Mouse (Mus musculus) T-helper 2 cell (primary cell): Measurements from ENCODE around the gene Alg14.

Source experiments
- in situ Hi-C: fragments of 300-600 bp; cut with MboI, MseI; formaldehyde crosslinking; loops from one replicate; pipeline ENCODE4 v1.15.1; 2025; ENCODE audit warnings: high pct_unique_total_duplicates

Gene Alg14

DNA sequence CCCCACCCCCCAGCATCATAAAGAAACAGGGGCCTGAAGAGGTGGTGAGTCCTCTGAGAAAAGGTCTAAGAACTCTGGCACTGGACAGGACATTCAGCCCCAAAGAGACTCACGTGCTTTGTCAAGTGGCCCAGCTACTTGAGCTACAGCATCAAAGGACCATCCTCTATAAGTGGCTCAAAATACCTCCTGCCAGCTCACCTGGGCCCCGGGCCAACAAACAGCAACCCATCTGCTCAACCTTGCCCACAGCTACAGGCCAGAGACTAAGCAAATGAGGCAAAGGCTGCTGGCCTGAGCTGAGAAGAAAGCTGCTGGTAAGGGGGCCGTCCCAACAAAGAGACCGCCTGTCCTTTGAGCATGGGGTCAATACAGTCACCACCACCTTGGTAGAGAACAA lies 14.0 kb upstream of the Alg14 start:
- in situ Hi-C loops: loop anchor here (10.0 kb wide), 1 partner anchor 103 kb away; the partner anchor contains the start of gene Rwdd3

DNA sequence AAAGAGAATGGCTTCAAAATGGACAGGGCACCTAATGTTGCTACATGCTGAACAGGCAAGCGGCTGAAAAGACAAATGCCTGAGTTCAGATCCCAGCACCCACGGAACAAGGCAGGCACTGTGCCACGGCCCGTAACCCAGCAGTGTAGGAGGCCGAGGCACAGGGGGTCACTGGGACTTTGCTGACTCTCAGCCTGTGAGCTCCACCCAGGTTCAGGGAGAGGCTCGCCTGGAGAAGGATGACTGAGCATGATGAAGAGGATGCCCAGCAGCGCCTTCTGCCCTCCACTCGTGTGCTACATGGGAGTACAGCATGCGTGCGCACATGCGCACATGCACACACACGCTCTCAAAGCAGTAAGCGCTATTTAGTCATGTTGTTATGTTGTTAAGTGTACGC lies 11.9 kb upstream of the Alg14 start:
- in situ Hi-C loops: loop anchor here (10.0 kb wide), 1 partner anchor 105 kb away; the partner anchor contains the start of gene Rwdd3

DNA sequence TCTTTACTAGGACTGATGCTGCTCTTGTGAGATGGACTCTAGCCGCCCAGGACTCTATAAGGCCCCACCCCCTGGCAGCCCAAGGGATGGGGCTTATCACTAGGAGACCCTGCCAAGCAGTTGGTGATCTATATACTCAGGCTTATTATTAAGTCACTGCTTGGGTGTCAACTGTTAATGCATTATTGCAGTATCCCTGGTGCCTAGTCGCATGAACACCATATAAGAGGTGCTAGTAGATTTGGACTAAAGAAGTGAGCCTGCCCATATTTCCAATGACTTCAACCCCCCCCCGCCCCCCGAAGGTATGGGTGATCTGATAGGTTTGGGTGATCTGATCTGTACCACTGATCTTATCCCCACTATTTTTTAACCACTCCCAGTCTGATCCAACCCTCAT lies 8.6 kb upstream of the Alg14 start, which contains the start of gene Tmem56:
Gene Tmem56, minus strand, starts transcription at position 101 of the 400 bp plus-strand sequence.
- in situ Hi-C loops: no loop called here

DNA sequence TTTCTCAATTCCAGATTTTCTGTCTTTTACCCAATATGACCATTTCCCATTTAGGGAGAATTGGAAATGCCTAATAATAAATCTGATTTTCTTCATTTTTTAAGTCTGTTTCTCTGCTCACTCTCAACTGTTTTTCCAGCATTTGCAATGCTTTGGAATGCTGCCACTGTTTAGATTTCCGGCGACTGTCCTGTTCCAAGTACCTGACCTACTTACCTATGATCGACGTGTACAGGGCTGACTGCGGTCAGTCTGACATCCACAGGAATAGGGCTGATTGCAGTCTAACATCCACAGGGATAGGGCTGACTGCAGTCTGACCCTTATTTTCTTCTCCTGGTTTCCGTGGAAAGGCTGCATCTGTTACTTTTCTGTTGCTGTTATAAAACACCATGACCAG lies 6.4 kb upstream of the Alg14 start:
- in situ Hi-C loops: no loop called here

DNA sequence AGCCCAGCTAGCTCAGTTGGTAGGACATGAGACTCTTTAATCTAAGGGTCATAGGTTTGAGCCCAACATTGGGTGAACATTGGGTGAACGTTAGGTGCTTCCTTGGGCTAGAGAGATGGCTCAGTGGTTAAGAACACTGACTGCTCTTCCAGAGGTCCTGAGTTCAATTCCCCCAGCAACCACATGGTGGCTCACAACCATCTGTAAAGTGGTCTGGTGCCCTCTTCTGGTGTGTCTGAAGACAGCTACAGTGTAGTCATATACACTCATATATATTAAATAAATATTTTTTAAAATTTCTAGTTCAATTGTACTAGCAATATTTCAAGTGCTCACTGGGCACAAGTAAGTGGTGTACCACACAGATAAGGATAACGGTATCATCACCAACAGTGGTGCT lies 4.4 kb upstream of the Alg14 start:
- in situ Hi-C loops: no loop called here

DNA sequence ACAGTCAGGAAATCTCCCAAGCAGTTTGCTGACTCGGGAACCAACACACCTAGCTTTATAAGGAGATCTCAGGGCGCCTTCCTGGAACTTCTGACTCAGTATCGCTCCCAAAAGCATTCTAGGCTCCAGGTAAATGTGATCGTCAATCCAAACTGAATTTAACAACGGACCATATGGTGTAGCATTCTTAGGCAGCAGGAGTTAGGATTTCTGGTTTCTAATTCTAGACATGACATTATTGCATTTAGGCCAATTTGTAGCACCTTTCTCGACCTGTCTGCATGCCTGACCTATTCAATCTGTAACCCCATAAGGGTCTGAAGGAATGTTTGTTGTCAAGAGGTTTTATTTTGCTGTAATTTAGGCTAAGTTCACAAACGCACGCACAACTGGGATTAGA lies 892 bp upstream of the Alg14 start:
- in situ Hi-C loops: no loop called here

DNA sequence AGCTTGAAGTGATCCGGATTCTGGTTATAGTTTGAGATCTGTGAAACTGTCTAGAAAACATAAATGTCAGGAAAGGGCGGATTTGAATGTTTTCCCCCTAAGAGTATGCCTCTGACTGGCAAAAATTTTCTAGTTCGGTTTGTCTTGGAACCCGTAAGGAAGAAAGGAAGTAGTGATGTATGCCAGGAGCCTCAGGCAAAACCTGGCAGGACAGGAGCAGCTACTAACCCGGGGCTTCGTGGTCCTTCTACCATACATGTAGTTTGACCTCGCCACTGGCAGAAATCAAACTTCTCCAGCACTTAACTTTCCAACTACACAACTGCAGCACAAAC lies 381 bp upstream of the Alg14 start:
- in situ Hi-C loops: no loop called here

DNA sequence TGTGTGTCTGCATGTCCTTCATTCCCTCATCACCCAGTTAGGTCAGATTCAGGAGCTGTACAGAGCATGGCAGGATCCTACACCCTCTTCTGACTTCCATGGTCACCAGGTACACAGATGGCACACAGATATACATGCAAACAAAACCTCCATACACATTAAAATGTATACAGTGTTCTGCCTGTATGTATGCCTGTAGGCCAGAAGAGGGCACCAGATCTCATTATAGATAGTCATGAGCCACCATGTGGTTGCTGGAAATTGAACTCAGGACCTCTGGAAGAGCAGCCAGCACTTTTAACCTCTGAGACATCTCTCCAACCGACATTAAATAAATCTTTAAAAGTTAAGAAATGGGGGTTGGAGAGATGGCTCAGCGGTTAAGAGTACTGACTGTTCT lies 2.6 kb downstream of the Alg14 start:
- in situ Hi-C loops: no loop called here

DNA sequence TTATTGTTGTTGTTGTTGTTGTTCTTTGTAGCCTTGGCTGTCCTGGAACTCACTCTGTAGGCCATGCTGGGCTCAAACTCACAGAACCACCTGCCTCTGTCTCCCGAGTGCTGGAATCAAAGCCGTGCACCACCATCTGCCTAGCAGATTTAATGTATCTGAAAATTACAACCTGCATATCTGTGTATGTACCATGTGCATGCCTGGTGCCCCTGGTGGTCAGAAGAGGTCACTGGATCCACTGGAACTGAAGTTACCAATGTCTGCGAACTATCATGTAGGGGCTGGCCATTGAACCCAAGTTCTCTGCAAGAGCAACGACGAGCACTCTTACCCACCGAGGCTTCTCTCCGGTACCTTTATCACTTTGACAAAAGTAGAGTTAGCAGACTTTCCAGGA lies 15.1 kb downstream of the Alg14 start:
- in situ Hi-C loops: loop anchor here (5.0 to 25.0 kb wide), 2 partner anchors 196 to 431 kb away; no protein-coding TSS in a partner anchor

DNA sequence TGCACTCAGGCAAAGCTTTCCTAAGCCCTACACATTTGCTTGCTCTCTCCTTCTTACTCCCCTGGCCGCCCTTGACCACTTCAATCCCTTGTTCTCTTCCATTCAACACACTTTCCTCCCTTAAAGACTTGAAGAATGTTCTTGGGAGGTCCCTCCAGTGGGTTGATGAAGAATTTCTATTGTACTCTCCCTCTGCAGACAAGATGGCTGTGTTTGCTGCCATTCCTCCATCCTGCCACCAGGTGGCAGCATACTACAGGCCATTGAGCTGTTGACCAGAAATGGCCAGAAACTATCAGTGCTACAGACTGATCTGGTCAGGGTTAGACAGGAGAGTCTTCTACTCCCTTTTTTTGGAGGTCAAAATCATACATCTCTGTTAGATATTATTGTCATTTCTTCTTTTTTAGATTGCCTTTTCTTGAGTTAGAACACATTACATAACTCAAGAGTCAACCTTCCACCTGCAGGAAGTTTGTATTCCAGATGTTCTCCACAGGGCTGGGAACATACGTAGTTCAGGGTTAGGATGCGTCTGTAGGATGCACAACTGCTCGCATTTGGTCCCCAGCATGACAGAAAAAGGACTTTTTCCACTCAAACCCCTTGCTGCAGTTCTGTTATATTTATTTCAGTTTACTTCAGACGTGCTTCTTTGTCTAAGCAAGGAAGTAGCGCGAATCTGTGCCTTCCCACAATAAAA lies 16.1 kb downstream of the Alg14 start:
- in situ Hi-C loops: loop anchor here (5.0 to 25.0 kb wide), 2 partner anchors 195 to 430 kb away; no protein-coding TSS in a partner anchor

DNA sequence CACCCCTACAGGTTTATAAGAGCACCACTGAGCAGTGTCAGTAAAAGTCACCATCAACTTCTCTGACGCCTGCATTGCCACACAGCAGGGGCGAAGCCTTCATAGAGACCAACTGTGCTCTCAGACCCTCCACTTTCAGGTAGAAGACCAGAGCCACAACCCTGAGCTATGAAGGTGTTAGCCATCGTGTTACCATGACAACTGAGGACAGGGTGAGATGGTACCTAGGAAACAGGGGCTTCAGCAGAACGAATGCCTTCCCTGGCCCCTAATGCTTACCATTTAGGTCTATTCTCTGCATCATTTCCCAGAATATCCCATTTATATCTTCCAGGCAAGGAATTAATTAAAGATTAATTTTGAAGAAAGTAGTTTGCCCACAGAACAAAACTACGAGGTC lies 17.4 kb downstream of the Alg14 start:
- in situ Hi-C loops: loop anchor here (5.0 to 25.0 kb wide), 2 partner anchors 193 to 428 kb away; no protein-coding TSS in a partner anchor

DNA sequence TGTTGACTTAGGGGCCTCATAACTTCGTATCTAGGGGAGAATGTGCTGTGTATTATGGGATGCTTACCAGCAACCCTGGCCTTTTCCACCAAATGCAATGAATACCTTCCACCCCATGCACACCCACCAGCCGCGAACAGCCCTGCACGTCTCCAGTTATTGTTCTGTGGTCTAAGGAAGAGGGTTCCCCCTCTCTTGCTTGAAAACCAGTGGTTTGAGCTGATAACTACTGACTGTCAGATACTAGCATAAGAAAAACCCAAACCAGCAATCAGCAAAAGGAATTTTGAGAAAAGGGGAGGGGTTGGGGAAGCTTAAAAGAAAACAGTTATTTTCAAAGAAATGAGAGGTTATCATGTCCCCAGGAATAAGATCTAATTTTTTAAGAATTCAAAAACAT lies 17.9 kb downstream of the Alg14 start:
- in situ Hi-C loops: loop anchor here (5.0 to 25.0 kb wide), 2 partner anchors 193 to 428 kb away; no protein-coding TSS in a partner anchor

DNA sequence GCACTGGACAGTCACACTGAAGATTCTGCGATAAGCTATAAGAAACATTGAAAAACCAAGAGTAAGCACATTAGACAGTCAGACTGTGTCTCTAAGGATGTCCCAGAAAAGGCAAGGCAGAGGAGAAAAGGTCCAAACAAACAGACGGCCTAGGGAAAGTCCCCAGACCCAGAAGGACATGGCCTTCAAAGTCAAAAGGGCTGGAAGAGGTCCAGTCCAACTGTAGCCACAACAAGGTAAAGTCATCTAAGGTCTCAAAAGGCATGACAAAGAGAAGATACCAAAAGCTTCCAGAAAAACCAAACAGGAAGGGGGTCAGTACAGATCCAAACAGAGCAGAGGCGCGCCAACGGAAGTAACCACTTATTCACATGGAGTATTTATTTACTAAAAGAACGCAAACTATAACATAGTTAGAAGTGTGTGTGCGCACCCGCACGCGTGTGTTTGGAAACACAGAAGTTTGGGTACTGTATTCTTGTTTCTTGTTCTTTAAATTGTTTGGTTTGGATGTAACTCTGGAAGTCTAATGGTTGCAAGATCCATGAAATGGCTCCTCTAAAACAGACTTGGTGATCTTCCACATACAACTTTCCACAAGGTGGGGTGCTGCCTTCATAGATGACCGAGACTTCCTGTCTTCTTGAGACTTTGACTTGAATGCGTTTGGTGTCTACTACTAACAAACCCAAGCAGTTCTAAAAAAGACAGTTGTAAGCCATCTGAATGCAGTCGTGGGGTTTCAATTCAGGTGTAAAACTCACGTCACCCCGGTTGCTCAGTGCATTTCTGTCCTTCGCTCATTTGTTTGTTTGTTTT lies 18.5 kb downstream of the Alg14 start:
- in situ Hi-C loops: loop anchor here (5.0 to 25.0 kb wide), 2 partner anchors 192 to 427 kb away; no protein-coding TSS in a partner anchor

DNA sequence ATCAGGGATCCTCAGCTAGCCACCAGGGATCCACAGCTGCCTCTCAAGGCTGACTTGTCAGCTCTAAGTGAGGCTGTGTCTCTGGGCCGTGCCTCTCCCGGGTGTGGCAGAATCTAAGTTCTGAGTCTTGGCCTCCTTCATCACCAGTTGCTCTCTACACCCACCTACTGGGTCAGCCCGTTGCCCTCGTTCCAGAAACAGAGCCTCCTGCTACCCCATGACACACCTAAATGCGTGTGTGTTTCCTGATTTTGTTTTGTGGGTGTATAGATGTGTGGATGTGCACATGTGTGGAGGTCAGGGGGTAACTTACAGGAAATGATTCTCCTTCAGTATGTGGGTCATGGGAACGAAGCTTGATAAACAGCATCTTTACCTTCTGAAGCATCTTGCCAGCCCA lies 20.9 kb downstream of the Alg14 start:
- in situ Hi-C loops: loop anchor here (25.0 kb wide), 1 partner anchor 425 kb away; no protein-coding TSS in a partner anchor

DNA sequence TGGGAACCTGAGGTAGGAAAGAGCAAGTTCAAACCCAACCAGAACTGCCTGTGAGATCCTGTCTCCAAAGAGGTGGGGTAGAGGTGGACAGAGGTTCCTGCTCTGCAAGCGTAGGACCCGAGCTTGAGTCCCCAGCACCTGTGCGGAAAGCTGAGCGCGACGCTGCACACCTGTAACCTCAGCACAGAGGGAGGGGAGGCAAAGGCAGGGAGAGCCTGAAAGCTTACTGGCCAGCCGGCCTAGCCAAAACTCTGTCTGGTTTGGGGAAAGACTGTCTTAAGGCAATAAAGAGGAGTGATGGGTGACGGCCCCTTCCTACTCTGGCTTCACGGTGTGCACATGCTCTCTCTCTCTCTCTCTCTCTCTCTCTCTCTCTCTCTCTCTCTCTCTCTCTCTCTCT lies 21.4 kb downstream of the Alg14 start:
- in situ Hi-C loops: loop anchor here (25.0 kb wide), 1 partner anchor 424 kb away; no protein-coding TSS in a partner anchor

DNA sequence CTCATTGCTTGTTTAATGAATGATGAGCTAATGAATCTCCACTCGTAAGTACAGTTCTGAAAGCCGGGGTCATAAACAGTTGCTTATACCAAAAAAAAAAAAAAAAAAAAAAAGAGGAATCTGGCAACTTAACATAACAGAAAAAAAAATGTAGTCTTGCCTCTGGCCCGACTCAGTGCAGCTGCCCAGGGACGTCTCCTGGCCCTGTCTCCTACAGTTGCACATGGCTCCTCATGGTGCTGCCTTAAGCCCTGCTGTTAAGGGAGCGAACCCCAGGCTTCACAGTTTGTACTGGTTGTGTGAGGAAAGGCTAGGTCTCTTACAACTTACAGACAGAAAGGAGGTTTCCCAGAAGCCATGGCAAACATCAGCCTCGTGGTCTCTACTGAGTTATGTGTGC lies 22.6 kb downstream of the Alg14 start:
- in situ Hi-C loops: loop anchor here (25.0 kb wide), 1 partner anchor 423 kb away; no protein-coding TSS in a partner anchor

DNA sequence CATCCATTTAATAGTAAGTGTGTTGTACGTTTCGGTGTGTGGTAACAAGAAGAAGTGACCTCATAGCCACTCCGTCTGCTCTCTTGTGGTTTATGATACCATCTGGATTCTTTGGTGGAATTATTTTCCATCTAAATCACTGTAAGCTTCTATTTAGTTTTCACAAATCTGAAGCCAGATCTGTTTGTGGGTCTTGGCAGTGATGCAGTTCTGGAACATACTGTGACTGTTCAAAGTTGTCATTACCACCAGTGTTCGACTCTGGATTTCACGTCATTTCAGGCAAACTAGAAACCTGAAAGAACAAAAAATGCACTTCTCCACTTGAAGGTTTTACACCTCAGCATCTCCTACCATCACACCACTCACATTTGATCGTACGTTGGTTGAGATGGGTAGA lies 23.9 kb downstream of the Alg14 start:
- in situ Hi-C loops: loop anchor here (25.0 kb wide), 1 partner anchor 422 kb away; no protein-coding TSS in a partner anchor

DNA sequence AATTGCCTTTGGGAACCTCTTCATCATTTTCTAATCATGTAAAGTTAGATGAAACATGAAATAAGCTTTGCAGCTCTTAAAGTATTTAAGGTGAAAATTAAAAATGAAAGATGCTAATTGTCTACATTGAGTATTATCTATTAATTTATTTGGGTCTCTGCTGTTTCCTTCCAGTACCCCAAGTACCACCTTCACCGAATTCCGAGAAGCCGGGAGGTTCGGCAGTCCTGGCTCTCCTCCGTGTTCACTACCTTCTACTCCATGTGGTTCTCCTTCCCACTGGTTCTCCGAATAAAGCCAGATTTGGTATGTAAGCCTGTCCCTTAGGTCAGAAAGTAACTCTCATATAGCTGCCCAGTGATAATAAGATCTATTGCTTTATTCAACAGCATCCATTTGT lies 28.3 kb downstream of the Alg14 start:
- in situ Hi-C loops: loop anchor here (25.0 kb wide), 1 partner anchor 417 kb away; no protein-coding TSS in a partner anchor

DNA sequence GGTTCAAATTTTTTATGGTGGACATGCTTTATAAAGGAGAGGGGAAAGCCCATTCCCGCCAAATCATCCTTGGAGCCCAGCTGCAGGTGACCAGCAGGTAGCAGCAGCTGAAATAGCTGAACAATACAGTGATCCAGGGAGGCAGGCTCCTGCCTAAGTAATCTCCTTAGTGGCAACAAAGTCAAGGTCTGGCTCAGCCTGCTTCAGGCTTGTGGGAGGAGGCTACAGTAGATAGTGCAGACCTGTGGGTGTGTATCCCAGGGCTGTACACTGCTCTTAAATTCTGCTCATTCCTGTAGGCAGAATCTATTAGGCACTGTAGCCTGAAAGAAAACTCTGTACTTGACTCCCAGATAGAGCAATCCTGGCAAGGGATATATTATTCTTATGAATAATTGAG lies 29.3 kb downstream of the Alg14 start:
- in situ Hi-C loops: loop anchor here (25.0 kb wide), 1 partner anchor 416 kb away; no protein-coding TSS in a partner anchor

DNA sequence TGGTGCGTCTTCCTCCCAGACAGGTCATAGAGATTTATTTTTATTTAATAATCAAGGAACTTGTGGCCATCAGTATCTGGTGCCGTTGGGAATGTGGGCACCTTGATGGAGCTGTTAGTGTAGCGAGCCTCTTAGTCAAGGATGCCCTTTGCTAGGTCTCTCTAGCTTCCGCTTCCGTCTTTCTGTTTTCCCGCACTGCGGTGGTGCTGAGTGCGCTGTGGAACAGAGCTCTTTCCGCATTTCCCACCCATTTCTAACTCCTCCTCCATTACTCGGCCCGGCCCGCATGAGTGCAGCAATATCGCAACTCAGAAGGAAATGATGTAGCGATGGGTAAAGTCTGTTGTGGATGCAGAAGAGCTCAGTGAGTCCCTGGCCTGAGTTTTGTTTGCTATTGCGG lies 31.8 kb downstream of the Alg14 start:
- in situ Hi-C loops: loop anchor here (25.0 kb wide), 1 partner anchor 414 kb away; no protein-coding TSS in a partner anchor

DNA sequence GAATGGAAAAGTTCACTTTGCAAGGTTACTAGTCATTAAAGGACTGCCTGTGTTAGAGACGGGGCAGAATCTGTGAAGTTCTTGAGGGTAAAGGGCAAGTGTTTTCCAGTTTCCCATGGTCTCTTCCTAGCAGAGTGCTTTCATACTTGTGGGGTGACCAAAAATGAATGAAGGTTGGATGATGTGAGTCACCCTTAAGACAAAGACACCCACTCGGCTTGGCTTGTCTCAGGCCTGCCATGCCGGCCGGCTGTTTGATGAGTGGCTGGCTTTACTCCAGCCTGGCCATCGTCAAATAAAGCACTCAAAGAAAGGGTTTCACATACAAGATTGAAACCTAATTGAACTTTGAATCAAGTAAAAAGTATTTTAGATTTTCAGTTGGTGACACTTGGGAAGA lies 35.8 kb downstream of the Alg14 start:
- in situ Hi-C loops: no loop called here

DNA sequence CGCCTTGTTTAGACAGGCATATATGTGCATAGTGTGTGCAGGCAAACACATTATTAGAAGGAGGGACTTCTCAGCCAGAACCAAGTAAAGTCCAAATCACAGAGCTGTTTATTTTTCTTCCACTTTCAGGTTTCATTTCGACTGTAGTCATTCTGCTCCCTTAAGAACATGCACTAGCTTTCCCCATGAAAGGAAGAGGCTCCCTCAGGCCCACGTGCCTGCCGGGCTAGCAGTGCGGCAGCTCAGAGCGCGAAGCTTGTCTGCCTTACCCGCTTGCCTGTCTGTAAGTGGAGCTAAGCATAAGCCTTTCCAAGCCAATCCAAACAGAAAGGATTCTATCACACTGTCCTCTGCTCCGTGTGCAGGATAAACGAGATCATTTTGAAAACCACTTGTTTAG lies 38.1 kb downstream of the Alg14 start:
- in situ Hi-C loops: no loop called here
